Comparison of ENCODE assay signal across 19 mouse cellular contexts in genomic region chr3:78866896-78867295, GRCm38 (mm10).
A peak's percentile ranks its signal among the peaks of the same experiment; 100 is the strongest.
DNase-seq lines count a peak whose midpoint lies in the region; ATAC-seq lines count a peak whose summit lies in the region.
"Had no signal": no experiment of that assay in that cellular context is flagged by ENCODE, and none has a peak within 500 bp of the region (broad histone marks: within the 10 kb centered on the region; RNA-seq: fewer than 3 reads in every experiment).

No protein-coding gene starts in this region.

- no peaks in the 10 kb centered on the region for H3K36me3 ChIP-seq in hindbrain, embryonic 11.5 days (ENCODE audit: control insufficient read depth, insufficient read depth, low read length)
- no peaks in the 10 kb centered on the region for H3K36me3 ChIP-seq in hindbrain, embryonic 12.5 days
- no peaks in the 10 kb centered on the region for H3K36me3 ChIP-seq in midbrain, embryonic 12.5 days
- no peaks in the 10 kb centered on the region for H3K36me3 ChIP-seq in midbrain, embryonic 13.5 days
- no peaks in the 10 kb centered on the region for H3K36me3 ChIP-seq in neural tube, embryonic 12.5 days
- no peaks in the 10 kb centered on the region for H3K36me3 ChIP-seq in neural tube, embryonic 14.5 days (ENCODE audit: control insufficient read depth, insufficient read depth, low read length)
- H3K36me3 ChIP-seq: embryonic facial prominence, embryonic 10.5 days; embryonic facial prominence, embryonic 12.5 days; forebrain, embryonic 15.5 days had no signal

- no peak for DNase-seq in hindbrain, embryonic 11.5 days (ENCODE audit: low spot score)
- DNase-seq in cerebellum, adult 18-20 months: no peak
- DNase-seq in testis, postnatal 10 days (ENCODE audit: low spot score): no peak
- DNase-seq: adrenal gland, adult 2 months; adrenal gland, postnatal 10 days; adrenal gland, postnatal 25 days; cerebellum, adult 11 months; cerebellum, adult 9-10 months; cerebellum, postnatal 10 days; cerebellum, postnatal 25 days; forebrain, postnatal 0 days had no signal

- no peak overlapping the region for H3K27ac ChIP-seq in hindbrain, embryonic 11.5 days (ENCODE audit: low read depth, low read length)
- no peak overlapping the region for H3K27ac ChIP-seq in hindbrain, embryonic 12.5 days
- no peak overlapping the region; the same call in 1 of the 2 replicates for H3K27ac ChIP-seq in midbrain, embryonic 12.5 days (replicated peaks)
- H3K27ac ChIP-seq in midbrain, embryonic 13.5 days: no peak overlapping the region
- H3K27ac ChIP-seq in neural tube, embryonic 12.5 days: no peak overlapping the region
- no peak overlapping the region for H3K27ac ChIP-seq in neural tube, embryonic 14.5 days (ENCODE audit: low read depth, low read length)
- H3K27ac ChIP-seq: embryonic facial prominence, embryonic 10.5 days; embryonic facial prominence, embryonic 12.5 days; forebrain, embryonic 15.5 days had no signal

- ATAC-seq in hindbrain, embryonic 11.5 days (ENCODE audit: low FRiP score): 0 out of 2 replicates have a peak, but pooled peaks have one; percentile 10
- ATAC-seq in hindbrain, embryonic 12.5 days (ENCODE audit: low FRiP score): no peak
- peak; percentile 24; the same call in 1 of the 2 replicates for ATAC-seq in midbrain, embryonic 12.5 days (ENCODE audit: low FRiP score, low read depth)
- ATAC-seq in midbrain, embryonic 13.5 days: no peak
- peak; percentile 63; the same call in 1 of the 2 replicates for ATAC-seq in neural tube, embryonic 12.5 days (ENCODE audit: low FRiP score, low read depth)
- peak; percentile 24; the same call in 1 of the 2 replicates for ATAC-seq in neural tube, embryonic 14.5 days (ENCODE audit: low read depth)
- ATAC-seq: forebrain, postnatal 0 days had no signal

- no peaks in the 10 kb centered on the region for H3K27me3 ChIP-seq in hindbrain, embryonic 11.5 days (ENCODE audit: control insufficient read depth, insufficient read depth, low read length)
- no peaks in the 10 kb centered on the region for H3K27me3 ChIP-seq in hindbrain, embryonic 12.5 days
- H3K27me3 ChIP-seq in midbrain, embryonic 12.5 days: no peaks in the 10 kb centered on the region
- H3K27me3 ChIP-seq in midbrain, embryonic 13.5 days: no peaks in the 10 kb centered on the region
- H3K27me3 ChIP-seq in neural tube, embryonic 12.5 days (replicated peaks): no peaks in the 10 kb centered on the region
- H3K27me3 ChIP-seq in neural tube, embryonic 14.5 days (ENCODE audit: control insufficient read depth, insufficient read depth, low read length): no peaks in the 10 kb centered on the region
- H3K27me3 ChIP-seq: embryonic facial prominence, embryonic 12.5 days; forebrain, embryonic 15.5 days had no signal

- H3K9me3 ChIP-seq in hindbrain, embryonic 11.5 days (ENCODE audit: control insufficient read depth, low read length): no peaks in the 10 kb centered on the region
- H3K9me3 ChIP-seq in hindbrain, embryonic 12.5 days (replicated peaks): no peaks in the 10 kb centered on the region
- H3K9me3 ChIP-seq in midbrain, embryonic 12.5 days: no peaks in the 10 kb centered on the region
- no peaks in the 10 kb centered on the region for H3K9me3 ChIP-seq in midbrain, embryonic 13.5 days
- no peaks in the 10 kb centered on the region for H3K9me3 ChIP-seq in neural tube, embryonic 12.5 days
- H3K9me3 ChIP-seq in neural tube, embryonic 14.5 days (ENCODE audit: control insufficient read depth, low read length): no peaks in the 10 kb centered on the region
- H3K9me3 ChIP-seq: embryonic facial prominence, embryonic 10.5 days; embryonic facial prominence, embryonic 12.5 days; forebrain, embryonic 15.5 days had no signal

- no peak overlapping the region for H3K9ac ChIP-seq in hindbrain, embryonic 11.5 days (ENCODE audit: low read depth, low read length)
- no peak overlapping the region for H3K9ac ChIP-seq in hindbrain, embryonic 12.5 days
- no peak overlapping the region for H3K9ac ChIP-seq in midbrain, embryonic 12.5 days (replicated peaks)
- no peak overlapping the region for H3K9ac ChIP-seq in midbrain, embryonic 13.5 days (replicated peaks)
- H3K9ac ChIP-seq in neural tube, embryonic 12.5 days: no peak overlapping the region
- H3K9ac ChIP-seq in neural tube, embryonic 14.5 days (replicated peaks; ENCODE audit: low read depth, low read length): no peak overlapping the region
- H3K9ac ChIP-seq: embryonic facial prominence, embryonic 12.5 days; forebrain, embryonic 15.5 days; forebrain, postnatal 0 days had no signal

- H3K4me3 ChIP-seq in hindbrain, embryonic 11.5 days (ENCODE audit: low read depth, low read length): no peak overlapping the region
- no peak overlapping the region for H3K4me3 ChIP-seq in hindbrain, embryonic 12.5 days
- no peak overlapping the region for H3K4me3 ChIP-seq in midbrain, embryonic 12.5 days
- H3K4me3 ChIP-seq in midbrain, embryonic 13.5 days (replicated peaks): no peak overlapping the region
- no peak overlapping the region for H3K4me3 ChIP-seq in neural tube, embryonic 12.5 days
- H3K4me3 ChIP-seq in neural tube, embryonic 14.5 days (ENCODE audit: low read depth, low read length): no peak overlapping the region
- H3K4me3 ChIP-seq: embryonic facial prominence, embryonic 10.5 days; embryonic facial prominence, embryonic 12.5 days; forebrain, embryonic 15.5 days had no signal

- no peaks in the 10 kb centered on the region for H3K4me1 ChIP-seq in hindbrain, embryonic 11.5 days (replicated peaks; ENCODE audit: control insufficient read depth, insufficient read depth, low read length)
- H3K4me1 ChIP-seq in hindbrain, embryonic 12.5 days: no peaks in the 10 kb centered on the region
- peaks cover 16% of the 10 kb centered on the region for H3K4me1 ChIP-seq in midbrain, embryonic 12.5 days
- H3K4me1 ChIP-seq in midbrain, embryonic 13.5 days (replicated peaks): peaks cover 14% of the 10 kb centered on the region
- H3K4me1 ChIP-seq in neural tube, embryonic 12.5 days: peaks cover 7% of the 10 kb centered on the region; the same call in 1 of the 2 replicates
- peaks cover 5% of the 10 kb centered on the region; the same call in 1 of the 2 replicates for H3K4me1 ChIP-seq in neural tube, embryonic 14.5 days (ENCODE audit: control insufficient read depth, insufficient read depth, low read length)
- H3K4me1 ChIP-seq: embryonic facial prominence, embryonic 10.5 days; embryonic facial prominence, embryonic 12.5 days had no signal

- 63% methylated on average over 1 of the region's 1 CpGs for WGBS in hindbrain, embryonic 11.5 days
- 69% methylated on average over 1 of the region's 1 CpGs for WGBS in hindbrain, embryonic 12.5 days
- WGBS in midbrain, embryonic 12.5 days: 39% methylated on average over 1 of the region's 1 CpGs
- WGBS in midbrain, embryonic 13.5 days: 43% methylated on average over 1 of the region's 1 CpGs
- WGBS in neural tube, embryonic 12.5 days: 38% methylated on average over 1 of the region's 1 CpGs
- 33% methylated on average over 1 of the region's 1 CpGs for WGBS in neural tube, embryonic 14.5 days

- no peak overlapping the region for H3K4me2 ChIP-seq in hindbrain, embryonic 11.5 days (replicated peaks; ENCODE audit: low read depth, low read length)
- no peak overlapping the region for H3K4me2 ChIP-seq in hindbrain, embryonic 12.5 days (replicated peaks)
- H3K4me2 ChIP-seq in midbrain, embryonic 12.5 days (replicated peaks): no peak overlapping the region
- H3K4me2 ChIP-seq in midbrain, embryonic 13.5 days (replicated peaks): no peak overlapping the region
- no peak overlapping the region for H3K4me2 ChIP-seq in neural tube, embryonic 12.5 days (replicated peaks)
- H3K4me2 ChIP-seq in neural tube, embryonic 14.5 days (ENCODE audit: low read depth, low read length): no peak overlapping the region
- H3K4me2 ChIP-seq: embryonic facial prominence, embryonic 12.5 days; forebrain, embryonic 15.5 days had no signal

Comparison
In these comparisons a context has a peak if more than half of its experiments do, and no peak if none do; other contexts are left out.
1. ATAC-seq: peak in hindbrain, embryonic 11.5 days (single experiment), midbrain, embryonic 12.5 days (single experiment), neural tube, embryonic 12.5 days (single experiment) and neural tube, embryonic 14.5 days (single experiment); none in hindbrain, embryonic 12.5 days (single experiment) and midbrain, embryonic 13.5 days (single experiment).